Mouse (Mus musculus): ENCODE results near the gene Cdhr2.

GRCm38 (mm10) chr13:54714996-54715395, 13.7 kb downstream of the Cdhr2 start:
- TF ChIP-seq POLR2A (IDR thresholded peaks at IDR 0.05; ENCODE audit: insufficient read depth, low read depth, low read length) (no peak), CTCF (IDR thresholded peaks at IDR 0.05) (no peak), EP300 (IDR thresholded peaks at IDR 0.05; ENCODE audit: insufficient read depth, low read depth, low read length) (no peak)

Measured in heart, adult 2 months (tissue).